Mouse (Mus musculus): ENCODE data around the gene Dot1l. TPM values are rescaled to one million over a fixed set of nuclear protein-coding genes. Genes with fewer than 3 reads are reported as not detected.

Gene Dot1l
- polyA plus RNA-seq, 1 experiment: 20.6 TPM

DNA sequence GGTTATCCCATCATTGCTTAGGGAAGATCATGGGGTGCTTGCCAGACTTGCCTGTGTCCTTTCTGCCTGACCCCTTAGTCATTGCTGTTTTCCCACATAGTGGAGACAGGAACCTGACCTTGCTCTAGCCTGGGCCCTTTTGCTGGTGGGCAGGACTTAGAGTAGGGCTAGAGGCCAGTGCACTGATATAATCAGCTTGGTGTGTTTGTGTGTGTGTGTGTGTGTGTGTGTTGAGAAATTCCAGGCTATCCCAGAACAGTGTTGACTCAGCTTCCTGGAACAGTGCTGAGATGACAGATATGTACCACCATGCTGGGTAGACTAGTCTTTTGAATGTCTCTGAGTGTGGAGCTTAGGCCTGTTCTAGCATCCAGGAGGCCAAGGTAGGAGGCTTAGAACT is 24.6 kb downstream of the Dot1l start:
- Histone ChIP-seq H3K4me3 (no peak overlapping the region), H3K79me2 (ENCODE audit: control insufficient read depth, insufficient read depth) (no peaks in the 10 kb centered on the region), H3K4me2 (ENCODE audit: low read depth) (no peak overlapping the region), H3K36me3 (ENCODE audit: control insufficient read depth, insufficient read depth) (peaks cover 49% of the 10 kb centered on the region), H3ac (ENCODE audit: control insufficient read depth, insufficient read length) (no peak overlapping the region), H3K27me3 (ENCODE audit: control insufficient read depth, insufficient read depth, insufficient read length) (no peaks in the 10 kb centered on the region)
- TF ChIP-seq TCF3 (IDR thresholded peaks at IDR 0.05; ENCODE audit: insufficient read length, low read depth): no peak
- no peak for TF ChIP-seq MYOD1 (IDR thresholded peaks at IDR 0.05; ENCODE audit: control insufficient read depth in 1 of 3, insufficient read length in 2 of 3, low read depth in 2 of 3)
- no peak for TF ChIP-seq SRF (IDR thresholded peaks at IDR 0.05; ENCODE audit: control insufficient read depth, insufficient read length, low read depth)
- TF ChIP-seq E2F4 (IDR thresholded peaks at IDR 0.05; ENCODE audit: insufficient read depth): no peak
- no peak for TF ChIP-seq POLR2AphosphoS2 (IDR thresholded peaks at IDR 0.05; ENCODE audit: insufficient read length, low read depth)
- no peak for TF ChIP-seq USF1 (IDR thresholded peaks at IDR 0.05; ENCODE audit: low read depth)
- no peak for TF ChIP-seq CEBPB (IDR thresholded peaks at IDR 0.05; ENCODE audit: insufficient read depth, poor library complexity, severe bottlenecking)
- no peak for TF ChIP-seq MYOG (IDR thresholded peaks at IDR 0.05; ENCODE audit: control insufficient read depth in 1 of 3, insufficient read depth in 1 of 3, insufficient read length in 2 of 3, low read depth in 2 of 3)
- no peak for TF ChIP-seq POLR2A (IDR thresholded peaks at IDR 0.05; ENCODE audit: insufficient read length, low read depth)

DNA sequence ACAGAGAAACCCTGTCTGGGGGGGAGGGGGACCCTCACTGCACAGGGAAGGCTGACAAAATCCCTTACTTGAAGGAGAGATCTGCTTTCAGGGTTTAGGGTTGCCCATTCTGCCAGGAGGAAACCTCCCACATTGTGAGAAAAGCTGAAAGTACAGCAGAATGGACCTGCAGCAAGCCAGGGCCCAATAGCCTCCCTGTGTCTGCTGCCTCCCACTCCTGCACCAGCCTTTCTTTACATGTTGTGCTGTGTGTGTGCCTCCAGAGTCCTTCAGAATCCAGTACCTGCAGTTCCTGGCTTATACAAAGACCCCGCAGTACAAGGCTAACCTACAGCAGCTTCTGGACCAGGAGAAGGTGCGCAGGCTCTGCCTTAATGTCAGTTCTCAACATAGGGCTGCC is 29.3 kb downstream of the Dot1l start:
- Histone ChIP-seq H3K27me3 (ENCODE audit: control insufficient read depth, insufficient read depth, insufficient read length) (no peaks in the 10 kb centered on the region), H3K79me2 (ENCODE audit: control insufficient read depth, insufficient read depth) (no peaks in the 10 kb centered on the region), H3K36me3 (ENCODE audit: control insufficient read depth, insufficient read depth) (peaks cover 42% of the 10 kb centered on the region), H3K4me2 (ENCODE audit: low read depth) (no peak overlapping the region), H3ac (ENCODE audit: control insufficient read depth, insufficient read length) (no peak overlapping the region), H3K4me3 (no peak overlapping the region)
- TF ChIP-seq TCF3 (IDR thresholded peaks at IDR 0.05; ENCODE audit: insufficient read length, low read depth): no peak
- TF ChIP-seq SRF (IDR thresholded peaks at IDR 0.05; ENCODE audit: control insufficient read depth, insufficient read length, low read depth): no peak
- no peak for TF ChIP-seq POLR2A (IDR thresholded peaks at IDR 0.05; ENCODE audit: insufficient read length, low read depth)
- TF ChIP-seq E2F4 (IDR thresholded peaks at IDR 0.05; ENCODE audit: insufficient read depth): no peak
- TF ChIP-seq POLR2AphosphoS2 (IDR thresholded peaks at IDR 0.05; ENCODE audit: insufficient read length, low read depth): no peak
- no peak for TF ChIP-seq MYOG (IDR thresholded peaks at IDR 0.05; ENCODE audit: control insufficient read depth in 1 of 3, insufficient read depth in 1 of 3, insufficient read length in 2 of 3, low read depth in 2 of 3)
- no peak for TF ChIP-seq REST (IDR thresholded peaks at IDR 0.05; ENCODE audit: insufficient read depth, insufficient read length)
- TF ChIP-seq TCF12 (IDR thresholded peaks at IDR 0.05; ENCODE audit: insufficient read depth, poor library complexity, severe bottlenecking): no peak

DNA sequence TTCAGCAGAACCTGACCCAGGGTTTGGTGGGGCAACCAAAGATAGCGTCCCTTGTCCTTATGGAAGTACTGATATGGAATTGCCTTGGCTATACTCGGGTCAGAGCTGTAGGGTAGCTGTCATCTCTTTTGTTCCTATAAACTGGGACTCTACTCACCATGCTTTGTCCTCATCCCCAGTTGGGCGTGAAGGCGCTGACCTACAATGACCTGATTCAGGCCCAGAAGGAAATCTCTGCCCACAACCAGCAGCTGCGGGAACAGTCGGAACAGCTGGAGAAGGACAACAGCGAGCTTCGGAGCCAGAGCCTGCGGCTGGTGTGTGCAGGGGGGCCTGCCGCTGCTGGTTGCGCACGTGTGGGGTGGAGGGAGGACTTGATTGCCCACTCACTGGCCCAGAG is 29.9 kb downstream of the Dot1l start:
- Histone ChIP-seq H3K27me3 (ENCODE audit: control insufficient read depth, insufficient read depth, insufficient read length) (no peaks in the 10 kb centered on the region), H3K4me3 (no peak overlapping the region), H3ac (ENCODE audit: control insufficient read depth, insufficient read length) (no peak overlapping the region), H3K4me2 (ENCODE audit: low read depth) (no peak overlapping the region), H3K36me3 (ENCODE audit: control insufficient read depth, insufficient read depth) (peaks cover 40% of the 10 kb centered on the region), H3K79me2 (ENCODE audit: control insufficient read depth, insufficient read depth) (no peaks in the 10 kb centered on the region)
- TF ChIP-seq MYOG (IDR thresholded peaks at IDR 0.05; ENCODE audit: control insufficient read depth in 1 of 3, insufficient read depth in 1 of 3, insufficient read length in 2 of 3, low read depth in 2 of 3): peak in 2 of 3 experiments; percentile 35 to 54
- TF ChIP-seq TCF12 (IDR thresholded peaks at IDR 0.05; ENCODE audit: insufficient read depth, poor library complexity, severe bottlenecking): no peak

DNA sequence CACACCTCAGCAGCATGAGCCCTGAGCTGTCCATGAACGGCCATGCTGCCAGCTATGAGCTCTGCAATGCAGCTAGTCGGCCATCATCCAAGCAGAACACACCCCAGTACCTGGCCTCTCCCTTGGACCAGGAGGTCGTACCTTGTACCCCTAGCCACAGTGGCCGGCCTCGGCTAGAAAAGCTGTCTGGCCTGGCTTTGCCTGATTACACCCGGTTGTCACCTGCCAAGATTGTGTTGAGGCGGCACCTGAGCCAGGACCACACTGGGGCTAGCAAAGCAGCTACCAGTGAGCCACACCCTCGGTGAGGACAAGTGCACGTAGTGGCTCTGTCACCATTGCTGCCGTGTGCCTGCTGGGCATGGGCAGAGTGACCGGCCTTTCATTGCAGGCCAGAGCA is 31.0 kb downstream of the Dot1l start:
- Histone ChIP-seq H3K4me2 (ENCODE audit: low read depth) (no peak overlapping the region), H3K36me3 (ENCODE audit: control insufficient read depth, insufficient read depth) (peaks cover 29% of the 10 kb centered on the region), H3ac (ENCODE audit: control insufficient read depth, insufficient read length) (no peak overlapping the region), H3K4me3 (no peak overlapping the region), H3K27me3 (ENCODE audit: control insufficient read depth, insufficient read depth, insufficient read length) (no peaks in the 10 kb centered on the region), H3K79me2 (ENCODE audit: control insufficient read depth, insufficient read depth) (no peaks in the 10 kb centered on the region)
- no peak for TF ChIP-seq POLR2AphosphoS2 (IDR thresholded peaks at IDR 0.05; ENCODE audit: insufficient read length, low read depth)
- TF ChIP-seq CEBPB (IDR thresholded peaks at IDR 0.05; ENCODE audit: insufficient read depth, poor library complexity, severe bottlenecking): no peak
- no peak for TF ChIP-seq TCF12 (IDR thresholded peaks at IDR 0.05; ENCODE audit: insufficient read depth, poor library complexity, severe bottlenecking)
- TF ChIP-seq MYOD1 (IDR thresholded peaks at IDR 0.05; ENCODE audit: control insufficient read depth in 1 of 3, insufficient read length in 2 of 3, low read depth in 2 of 3): no peak
- TF ChIP-seq MAX (IDR thresholded peaks at IDR 0.05; ENCODE audit: low read depth): no peak
- no peak for TF ChIP-seq SRF (IDR thresholded peaks at IDR 0.05; ENCODE audit: control insufficient read depth, insufficient read length, low read depth)
- TF ChIP-seq TCF3 (IDR thresholded peaks at IDR 0.05; ENCODE audit: insufficient read length, low read depth): no peak
- no peak for TF ChIP-seq USF1 (IDR thresholded peaks at IDR 0.05; ENCODE audit: low read depth)
- no peak for TF ChIP-seq POLR2A (IDR thresholded peaks at IDR 0.05; ENCODE audit: insufficient read length, low read depth)
- TF ChIP-seq E2F4 (IDR thresholded peaks at IDR 0.05; ENCODE audit: insufficient read depth): no peak
- no peak for TF ChIP-seq MYOG (IDR thresholded peaks at IDR 0.05; ENCODE audit: control insufficient read depth in 1 of 3, insufficient read depth in 1 of 3, insufficient read length in 2 of 3, low read depth in 2 of 3)
- no peak for TF ChIP-seq REST (IDR thresholded peaks at IDR 0.05; ENCODE audit: insufficient read depth, insufficient read length)

DNA sequence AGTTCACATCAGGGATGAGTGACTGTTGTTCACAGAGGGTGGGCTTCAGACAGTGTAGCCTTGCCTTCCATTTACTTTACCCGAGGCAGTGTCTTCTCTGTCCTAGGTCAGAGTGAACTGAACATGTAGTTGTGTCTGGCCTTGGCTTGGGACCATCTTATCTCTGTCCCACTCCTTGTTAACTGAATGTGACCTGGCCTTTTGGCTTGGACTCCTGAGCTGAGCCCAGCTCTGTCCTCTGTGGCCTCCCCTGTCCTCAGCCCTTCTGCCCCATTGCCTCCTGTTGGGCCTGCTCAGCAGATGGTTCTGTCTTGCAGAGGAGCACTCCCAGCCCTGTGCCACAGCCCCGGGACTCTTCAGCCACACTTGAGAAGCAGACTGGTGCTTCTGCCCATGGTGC is 32.5 kb downstream of the Dot1l start:
- Histone ChIP-seq H3ac (ENCODE audit: control insufficient read depth, insufficient read length) (no peak overlapping the region), H3K36me3 (ENCODE audit: control insufficient read depth, insufficient read depth) (peaks cover 18% of the 10 kb centered on the region), H3K4me2 (ENCODE audit: low read depth) (no peak overlapping the region), H3K79me2 (ENCODE audit: control insufficient read depth, insufficient read depth) (no peaks in the 10 kb centered on the region), H3K27me3 (ENCODE audit: control insufficient read depth, insufficient read depth, insufficient read length) (no peaks in the 10 kb centered on the region), H3K4me3 (no peak overlapping the region)
- TF ChIP-seq POLR2AphosphoS2 (IDR thresholded peaks at IDR 0.05; ENCODE audit: insufficient read length, low read depth) (no peak), TCF3 (IDR thresholded peaks at IDR 0.05; ENCODE audit: insufficient read length, low read depth) (no peak), CEBPB (IDR thresholded peaks at IDR 0.05; ENCODE audit: insufficient read depth, poor library complexity, severe bottlenecking) (no peak), USF1 (IDR thresholded peaks at IDR 0.05; ENCODE audit: low read depth) (no peak), REST (IDR thresholded peaks at IDR 0.05; ENCODE audit: insufficient read depth, insufficient read length) (no peak), MYOG (IDR thresholded peaks at IDR 0.05; ENCODE audit: control insufficient read depth in 1 of 3, insufficient read depth in 1 of 3, insufficient read length in 2 of 3, low read depth in 2 of 3) (no peak), E2F4 (IDR thresholded peaks at IDR 0.05; ENCODE audit: insufficient read depth) (no peak), POLR2A (IDR thresholded peaks at IDR 0.05; ENCODE audit: insufficient read length, low read depth) (no peak), MYOD1 (IDR thresholded peaks at IDR 0.05; ENCODE audit: control insufficient read depth in 1 of 3, insufficient read length in 2 of 3, low read depth in 2 of 3) (no peak), MAX (IDR thresholded peaks at IDR 0.05; ENCODE audit: low read depth) (no peak), TCF12 (IDR thresholded peaks at IDR 0.05; ENCODE audit: insufficient read depth, poor library complexity, severe bottlenecking) (no peak), SRF (IDR thresholded peaks at IDR 0.05; ENCODE audit: control insufficient read depth, insufficient read length, low read depth) (no peak)
